Mouse (Mus musculus): ENCODE results near the gene Isg20. TPM values are rescaled to one million over a fixed set of nuclear protein-coding genes. Genes with fewer than 3 reads are reported as not detected.
A peak's percentile ranks its signal among the peaks of the same experiment; 100 is the strongest.

Gene Isg20
- polyA plus RNA-seq, 1 experiment from 2014 or later, result 0.40 TPM

GRCm38 (mm10) chr7:78925680-78926079 is 12.5 kb downstream of the Isg20 start:
- no peak overlapping the region for H3K4me2 ChIP-seq (replicated peaks)
- H3K27ac ChIP-seq, result no peak overlapping the region
- no peaks in the 10 kb centered on the region for H3K4me1 ChIP-seq (replicated peaks)
- H3K4me3 ChIP-seq (replicated peaks), result no peak overlapping the region
- H3K27me3 ChIP-seq, result no peaks in the 10 kb centered on the region
- no peaks in the 10 kb centered on the region for H3K36me3 ChIP-seq
- 0 out of 2 replicates have a peak overlapping the region, but pooled peaks have one; percentile 12 for H3K9ac ChIP-seq (replicated peaks)
- WGBS, result 78% methylated on average over 7 of the region's 7 CpGs
- no peak for ATAC-seq
- no peaks in the 10 kb centered on the region for H3K9me3 ChIP-seq

- H3K27ac ChIP-seq, result no peak overlapping the region
- no peaks in the 10 kb centered on the region for H3K9me3 ChIP-seq
- no peak overlapping the region for H3K4me2 ChIP-seq (replicated peaks)
- no peak overlapping the region for H3K4me3 ChIP-seq (replicated peaks)
- no peak overlapping the region for H3K9ac ChIP-seq (replicated peaks)
- 76% methylated on average over 9 of the region's 9 CpGs for WGBS
- no peak for ATAC-seq
- H3K27me3 ChIP-seq, result no peaks in the 10 kb centered on the region
- H3K4me1 ChIP-seq (replicated peaks), result no peaks in the 10 kb centered on the region
- H3K36me3 ChIP-seq, result no peaks in the 10 kb centered on the region
These were observed 12.9 kb downstream of the Isg20 start for GRCm38 (mm10) chr7:78926156-78926555.

- no peaks in the 10 kb centered on the region for H3K9me3 ChIP-seq
- H3K4me1 ChIP-seq (replicated peaks), result no peaks in the 10 kb centered on the region
- 88% methylated on average over 3 of the region's 3 CpGs for WGBS
- no peak for ATAC-seq
- H3K9ac ChIP-seq (replicated peaks), result no peak overlapping the region
- H3K4me2 ChIP-seq (replicated peaks), result no peak overlapping the region
- no peak overlapping the region for H3K27ac ChIP-seq
- no peaks in the 10 kb centered on the region for H3K36me3 ChIP-seq
- no peak overlapping the region for H3K4me3 ChIP-seq (replicated peaks)
- no peaks in the 10 kb centered on the region for H3K27me3 ChIP-seq
These were observed 14.0 kb downstream of the Isg20 start for GRCm38 (mm10) chr7:78927266-78927665.

- WGBS, result 68% methylated on average over 19 of the region's 19 CpGs
- no peak overlapping the region for H3K4me2 ChIP-seq (replicated peaks)
- H3K36me3 ChIP-seq, result no peaks in the 10 kb centered on the region
- H3K9me3 ChIP-seq, result no peaks in the 10 kb centered on the region
- H3K27ac ChIP-seq, result no peak overlapping the region
- no peak overlapping the region for H3K4me3 ChIP-seq (replicated peaks)
- no peak overlapping the region for H3K9ac ChIP-seq (replicated peaks)
- no peaks in the 10 kb centered on the region for H3K27me3 ChIP-seq
- ATAC-seq, result no peak
- H3K4me1 ChIP-seq (replicated peaks), result no peaks in the 10 kb centered on the region
These were observed 25.9 kb downstream of the Isg20 start for GRCm38 (mm10) chr7:78938957-78939602.

- 91% methylated on average over 3 of the region's 3 CpGs for WGBS
- H3K9ac ChIP-seq (replicated peaks), result no peak overlapping the region
These were observed 27.7 kb downstream of the Isg20 start for GRCm38 (mm10) chr7:78940971-78941370.

GRCm38 (mm10) chr7:78942544-78942943 is 29.3 kb downstream of the Isg20 start:
- H3K4me3 ChIP-seq (replicated peaks), result no peak overlapping the region
- no peak overlapping the region for H3K27ac ChIP-seq
- H3K9ac ChIP-seq (replicated peaks), result no peak overlapping the region
- no peaks in the 10 kb centered on the region for H3K9me3 ChIP-seq
- H3K4me2 ChIP-seq (replicated peaks), result no peak overlapping the region
- WGBS, result 91% methylated on average over 2 of the region's 2 CpGs
- no peaks in the 10 kb centered on the region for H3K36me3 ChIP-seq
- no peaks in the 10 kb centered on the region for H3K4me1 ChIP-seq (replicated peaks)
- no peaks in the 10 kb centered on the region for H3K27me3 ChIP-seq
- ATAC-seq, result no peak

More at GRCm38 (mm10) chr7:78940971-78941370, 27.7 kb downstream of the Isg20 start:
- no peaks in the 10 kb centered on the region for H3K36me3 ChIP-seq
- no peaks in the 10 kb centered on the region for H3K9me3 ChIP-seq
- no peak for ATAC-seq
- no peak overlapping the region for H3K4me2 ChIP-seq (replicated peaks)
- H3K27me3 ChIP-seq, result no peaks in the 10 kb centered on the region
- no peak overlapping the region for H3K27ac ChIP-seq
- no peaks in the 10 kb centered on the region for H3K4me1 ChIP-seq (replicated peaks)
- no peak overlapping the region for H3K4me3 ChIP-seq (replicated peaks)

GRCm38 (mm10) chr7:78953886-78954572 is 40.8 kb downstream of the Isg20 start:
- peaks cover 11% of the 10 kb centered on the region for H3K4me1 ChIP-seq (replicated peaks)
- H3K9me3 ChIP-seq, result no peaks in the 10 kb centered on the region
- no peak overlapping the region for H3K4me3 ChIP-seq (replicated peaks)
- no peaks in the 10 kb centered on the region for H3K27me3 ChIP-seq
- H3K9ac ChIP-seq (replicated peaks), result no peak overlapping the region
- H3K4me2 ChIP-seq (replicated peaks), result 0 out of 2 replicates have a peak overlapping the region, but pooled peaks have one; percentile 25
- H3K36me3 ChIP-seq, result no peaks in the 10 kb centered on the region
- H3K27ac ChIP-seq, result no peak overlapping the region
- ATAC-seq, result no peak
- 42% methylated on average over 11 of the region's 11 CpGs for WGBS

GRCm38 (mm10) chr7:78954619-78955018 is 41.4 kb downstream of the Isg20 start:
- no peak for ATAC-seq
- no peak overlapping the region for H3K4me3 ChIP-seq (replicated peaks)
- no peaks in the 10 kb centered on the region for H3K27me3 ChIP-seq
- peaks cover 11% of the 10 kb centered on the region for H3K4me1 ChIP-seq (replicated peaks)
- H3K27ac ChIP-seq, result no peak overlapping the region
- H3K9ac ChIP-seq (replicated peaks), result no peak overlapping the region
- WGBS, result 76% methylated on average over 6 of the region's 6 CpGs
- H3K4me2 ChIP-seq (replicated peaks), result no peak overlapping the region
- H3K9me3 ChIP-seq, result no peaks in the 10 kb centered on the region
- H3K36me3 ChIP-seq, result no peaks in the 10 kb centered on the region

GRCm38 (mm10) chr7:78955086-78955485 is 41.9 kb downstream of the Isg20 start:
- 95% methylated on average over 6 of the region's 6 CpGs for WGBS
- no peak for ATAC-seq
- Histone ChIP-seq H3K4me1 (replicated peaks) (peaks cover 11% of the 10 kb centered on the region), H3K4me2 (replicated peaks) (no peak overlapping the region), H3K4me3 (replicated peaks) (no peak overlapping the region), H3K27me3 (no peaks in the 10 kb centered on the region), H3K9me3 (no peaks in the 10 kb centered on the region), H3K9ac (replicated peaks) (no peak overlapping the region), H3K36me3 (no peaks in the 10 kb centered on the region), H3K27ac (no peak overlapping the region)

GRCm38 (mm10) chr7:78958499-78959073 is 45.4 kb downstream of the Isg20 start:
- 78% methylated on average over 6 of the region's 6 CpGs for WGBS
- no peaks in the 10 kb centered on the region for H3K36me3 ChIP-seq
- no peak overlapping the region for H3K4me2 ChIP-seq (replicated peaks)
- H3K4me3 ChIP-seq (replicated peaks), result no peak overlapping the region
- no peak overlapping the region for H3K9ac ChIP-seq (replicated peaks)
- ATAC-seq, result no peak
- H3K27ac ChIP-seq, result no peak overlapping the region
- H3K4me1 ChIP-seq (replicated peaks), result peaks cover 10% of the 10 kb centered on the region
- no peaks in the 10 kb centered on the region for H3K27me3 ChIP-seq
- H3K9me3 ChIP-seq, result no peaks in the 10 kb centered on the region

GRCm38 (mm10) chr7:78963891-78964290 is 50.7 kb downstream of the Isg20 start:
- no peak overlapping the region for H3K27ac ChIP-seq
- H3K4me3 ChIP-seq (replicated peaks), result no peak overlapping the region
- H3K27me3 ChIP-seq, result no peaks in the 10 kb centered on the region
- 95% methylated on average over 3 of the region's 3 CpGs for WGBS
- no peaks in the 10 kb centered on the region for H3K4me1 ChIP-seq (replicated peaks)
- no peak for ATAC-seq
- no peaks in the 10 kb centered on the region for H3K9me3 ChIP-seq
- no peaks in the 10 kb centered on the region for H3K36me3 ChIP-seq
- no peak overlapping the region for H3K4me2 ChIP-seq (replicated peaks)
- no peak overlapping the region for H3K9ac ChIP-seq (replicated peaks)

All from midbrain, embryonic 13.5 days (tissue).